Mouse (Mus musculus) bone marrow, adult 2 months (tissue): ENCODE data around the gene Cabcoco1. TPM values are rescaled to one million over a fixed set of nuclear protein-coding genes. Genes with fewer than 3 reads are reported as not detected.

Experiments
- H3K27ac ChIP-seq: fragments of 200-500 bp; 2 replicates; pipeline ENCODE4 v1.5.1; 2012; ENCODE audit warnings: low read depth, mild to moderate bottlenecking, control low read depth, inconsistent platforms, low read length; ENCODE audit not compliant: control insufficient read depth, poor library complexity, insufficient read depth
- H3K4me1 ChIP-seq: fragments of 200-500 bp; 2 replicates; pipeline ENCODE4 v1.6.1; 2011; ENCODE audit warnings: low read length; ENCODE audit not compliant: control insufficient read depth, insufficient read depth
- H3K4me3 ChIP-seq: fragments of 200-500 bp; replicated peaks from 2 replicates; pipeline ENCODE3; 2011; ENCODE audit warnings: mild to moderate bottlenecking, low read depth, low read length, control low read depth; ENCODE audit not compliant: control insufficient read depth
- CTCF ChIP-seq: fragments of 200-500 bp; IDR thresholded peaks from 2 replicates; pipeline ENCODE4 v1.5.1; 2011; ENCODE audit warnings: low read length, control low read depth; ENCODE audit not compliant: control insufficient read depth, insufficient read depth
- POLR2A ChIP-seq: fragments of 200-500 bp; IDR thresholded peaks from 2 replicates; pipeline ENCODE4 v1.6.1; 2011; ENCODE audit warnings: low read depth, mild to moderate bottlenecking, control low read depth, low read length, borderline replicate concordance; ENCODE audit not compliant: control insufficient read depth
- WGBS: fragments of 180-500 bp; shearing (Covaris S2); methylation state at CpG from one replicate; pipeline ENCODE4 v1.1.7; 2018; 5-methylcytosine and 5-hydroxymethylcytosine counted together
- polyA plus RNA-seq: library from polyadenylated mRNA; stranded (reverse); fragments of >200 nt; gene quantifications from 2 replicates; pipeline ENCODE4 v1.2.4, GENCODE M21; 2011; ENCODE audit warnings: low replicate concordance; ENCODE audit not compliant: missing spikeins, insufficient read depth, insufficient read length

The Cabcoco1 gene
- polyA plus RNA-seq, 1 experiment, result not detected

GRCm38 (mm10) chr10:68435754-68436153 lies 105.9 kb downstream of the Cabcoco1 start:
- Histone ChIP-seq H3K4me1 (no peaks in the 10 kb centered on the region), H3K4me3 (no peak overlapping the region), H3K27ac (no peak overlapping the region)
- TF ChIP-seq CTCF (no peak), POLR2A (no peak)
- WGBS, result 83% methylated on average over 7 of the region's 7 CpGs

GRCm38 (mm10) chr10:68435001-68435560 lies 106.6 kb downstream of the Cabcoco1 start:
- 82% methylated on average over 13 of the region's 13 CpGs for WGBS
- TF ChIP-seq POLR2A, result no peak
- TF ChIP-seq CTCF, result no peak
- Histone ChIP-seq H3K27ac (no peak overlapping the region), H3K4me3 (no peak overlapping the region), H3K4me1 (no peaks in the 10 kb centered on the region)

- 23% methylated on average over 9 of the region's 9 CpGs for WGBS
- Histone ChIP-seq H3K4me1 (no peaks in the 10 kb centered on the region; the same call in 1 of the 2 replicates), H3K4me3 (no peak overlapping the region), H3K27ac (no peak overlapping the region)
- no peak for TF ChIP-seq POLR2A
- no peak for TF ChIP-seq CTCF
These were observed 107.6 kb downstream of the Cabcoco1 start for GRCm38 (mm10) chr10:68434045-68434639.

GRCm38 (mm10) chr10:68431346-68431745 lies 110.3 kb downstream of the Cabcoco1 start:
- Histone ChIP-seq H3K4me1 (no peaks in the 10 kb centered on the region; the same call in 1 of the 2 replicates), H3K27ac (no peak overlapping the region), H3K4me3 (no peak overlapping the region)
- no peak for TF ChIP-seq CTCF
- no peak for TF ChIP-seq POLR2A
- WGBS, result 13% methylated on average over 6 of the region's 6 CpGs

GRCm38 (mm10) chr10:68430929-68431328 lies 110.8 kb downstream of the Cabcoco1 start:
- 42% methylated on average over 13 of the region's 13 CpGs for WGBS
- no peaks in the 10 kb centered on the region; the same call in 1 of the 2 replicates for H3K4me1 ChIP-seq
- H3K27ac ChIP-seq, result no peak overlapping the region
- no peak overlapping the region for H3K4me3 ChIP-seq
- TF ChIP-seq POLR2A (no peak), CTCF (no peak)

GRCm38 (mm10) chr10:68420393-68420920 lies 121.2 kb downstream of the Cabcoco1 start:
- Histone ChIP-seq H3K4me3 (no peak overlapping the region), H3K4me1 (no peaks in the 10 kb centered on the region), H3K27ac (no peak overlapping the region)
- TF ChIP-seq CTCF (no peak), POLR2A (no peak)
- WGBS, result 86% methylated on average over 7 of the region's 7 CpGs

- WGBS, result 0% methylated on average over 2 of the region's 2 CpGs
- H3K4me1 ChIP-seq, result no peaks in the 10 kb centered on the region
- H3K27ac ChIP-seq, result no peak overlapping the region
- TF ChIP-seq CTCF (no peak), POLR2A (no peak)
- H3K4me3 ChIP-seq, result no peak overlapping the region
These were observed 121.8 kb downstream of the Cabcoco1 start for GRCm38 (mm10) chr10:68419893-68420292.

- no peak overlapping the region for H3K4me3 ChIP-seq
- no peaks in the 10 kb centered on the region for H3K4me1 ChIP-seq
- TF ChIP-seq POLR2A, result no peak
- no peak for TF ChIP-seq CTCF
- 86% methylated on average over 13 of the region's 13 CpGs for WGBS
- H3K27ac ChIP-seq, result no peak overlapping the region
These were observed 124.5 kb downstream of the Cabcoco1 start for GRCm38 (mm10) chr10:68417074-68417790.
